10 mouse cellular contexts compared by ENCODE assay signal in genomic region chr9:91363814-91364126, GRCm38 (mm10). TPM values are rescaled to one million over a fixed set of nuclear protein-coding genes. Genes with fewer than 3 reads are reported as not detected.
DNase-seq lines count a peak whose midpoint lies in the region; ATAC-seq lines count a peak whose summit lies in the region.
"Had no signal": no experiment of that assay in that cellular context is flagged by ENCODE, and none has a peak within 500 bp of the region (broad histone marks: within the 10 kb centered on the region; RNA-seq: fewer than 3 reads in every experiment).

No protein-coding gene starts in this region.

- H3K27me3 ChIP-seq in heart, embryonic 12.5 days (replicated peaks): peaks cover 88% of the 10 kb centered on the region
- H3K27me3 ChIP-seq in heart, embryonic 11.5 days (ENCODE audit: control insufficient read depth, insufficient read depth, low read length): peaks cover 78% of the 10 kb centered on the region
- peaks cover 86% of the 10 kb centered on the region for H3K27me3 ChIP-seq in embryonic facial prominence, embryonic 15.5 days
- H3K27me3 ChIP-seq in hindbrain, embryonic 16.5 days (replicated peaks; ENCODE audit: control insufficient read depth, insufficient read depth, low read length): peaks cover 13% of the 10 kb centered on the region
- H3K27me3 ChIP-seq in neural tube, embryonic 12.5 days (replicated peaks): peaks cover 19% of the 10 kb centered on the region

- H3K36me3 ChIP-seq in heart, embryonic 12.5 days: no peaks in the 10 kb centered on the region
- no peaks in the 10 kb centered on the region for H3K36me3 ChIP-seq in heart, embryonic 11.5 days (ENCODE audit: control insufficient read depth, insufficient read depth, low read length)
- no peaks in the 10 kb centered on the region for H3K36me3 ChIP-seq in embryonic facial prominence, embryonic 15.5 days
- H3K36me3 ChIP-seq in hindbrain, embryonic 16.5 days (ENCODE audit: control insufficient read depth, insufficient read depth, low read length): no peaks in the 10 kb centered on the region
- H3K36me3 ChIP-seq in neural tube, embryonic 12.5 days: peaks cover 12% of the 10 kb centered on the region; the same call in 1 of the 2 replicates

- no peak for DNase-seq in lung, postnatal 14 days
- no peak for DNase-seq in retina, embryonic 14.5 days (ENCODE audit: low spot score)
- DNase-seq: lung, postnatal 36 days had no signal

- H3K9me3 ChIP-seq in heart, embryonic 12.5 days (replicated peaks): no peaks in the 10 kb centered on the region
- H3K9me3 ChIP-seq in heart, embryonic 11.5 days (replicated peaks; ENCODE audit: control insufficient read depth, low read length): no peaks in the 10 kb centered on the region
- no peaks in the 10 kb centered on the region for H3K9me3 ChIP-seq in embryonic facial prominence, embryonic 15.5 days (replicated peaks)
- H3K9me3 ChIP-seq in hindbrain, embryonic 16.5 days (ENCODE audit: control insufficient read depth, low read length): no peaks in the 10 kb centered on the region
- H3K9me3 ChIP-seq in neural tube, embryonic 12.5 days: no peaks in the 10 kb centered on the region

- ATAC-seq in heart, embryonic 12.5 days (ENCODE audit: insufficient number of reproducible peaks, low FRiP score): no peak
- ATAC-seq in heart, embryonic 11.5 days (replicated peaks; ENCODE audit: insufficient number of reproducible peaks, low FRiP score, low TSS enrichment): no peak
- no peak for ATAC-seq in embryonic facial prominence, embryonic 15.5 days (ENCODE audit: insufficient number of reproducible peaks, low FRiP score, low TSS enrichment, low read depth)
- ATAC-seq in hindbrain, embryonic 16.5 days: no peak
- ATAC-seq in neural tube, embryonic 12.5 days (ENCODE audit: low FRiP score, low read depth): no peak
- no peak for ATAC-seq in megakaryocyte progenitor cell, adult 5-6 weeks (replicated peaks; ENCODE audit: poor library complexity)

- peaks cover 23% of the 10 kb centered on the region for H3K4me1 ChIP-seq in heart, embryonic 12.5 days (replicated peaks)
- peaks cover 3% of the 10 kb centered on the region; the same call in 1 of the 2 replicates for H3K4me1 ChIP-seq in heart, embryonic 11.5 days (ENCODE audit: control insufficient read depth, insufficient read depth, low read length)
- H3K4me1 ChIP-seq in embryonic facial prominence, embryonic 15.5 days: peaks cover 26% of the 10 kb centered on the region
- H3K4me1 ChIP-seq in hindbrain, embryonic 16.5 days (ENCODE audit: control insufficient read depth, insufficient read depth, low read depth, low read length): no peaks in the 10 kb centered on the region
- H3K4me1 ChIP-seq in neural tube, embryonic 12.5 days: no peaks in the 10 kb centered on the region

- H3K9ac ChIP-seq in heart, embryonic 12.5 days: no peak overlapping the region
- no peak overlapping the region for H3K9ac ChIP-seq in heart, embryonic 11.5 days (ENCODE audit: low read depth, low read length)
- H3K9ac ChIP-seq in embryonic facial prominence, embryonic 15.5 days: no peak overlapping the region
- H3K9ac ChIP-seq in hindbrain, embryonic 16.5 days (ENCODE audit: low read depth, low read length): peak overlapping the region; percentile 80
- H3K9ac ChIP-seq in neural tube, embryonic 12.5 days: peak overlapping the region; percentile 98

- 3% methylated on average over 7 of the region's 7 CpGs for WGBS in heart, embryonic 12.5 days
- WGBS in heart, embryonic 11.5 days (ENCODE audit: insufficient replicate concordance): 0% methylated on average over 7 of the region's 7 CpGs
- WGBS in embryonic facial prominence, embryonic 15.5 days: 1% methylated on average over 7 of the region's 7 CpGs
- WGBS in hindbrain, embryonic 16.5 days: 5% methylated on average over 7 of the region's 7 CpGs
- 0% methylated on average over 7 of the region's 7 CpGs for WGBS in neural tube, embryonic 12.5 days

- no peak overlapping the region for H3K27ac ChIP-seq in heart, embryonic 12.5 days (ENCODE audit: poor library complexity, severe bottlenecking)
- no peak overlapping the region for H3K27ac ChIP-seq in heart, embryonic 11.5 days (ENCODE audit: low read depth, low read length)
- no peak overlapping the region for H3K27ac ChIP-seq in embryonic facial prominence, embryonic 15.5 days (replicated peaks)
- H3K27ac ChIP-seq in hindbrain, embryonic 16.5 days (ENCODE audit: low read depth, low read length): peak overlapping the region; percentile 94
- H3K27ac ChIP-seq in neural tube, embryonic 12.5 days: peak overlapping the region; percentile 98

- no peak overlapping the region for H3K4me3 ChIP-seq in heart, embryonic 12.5 days
- H3K4me3 ChIP-seq in heart, embryonic 11.5 days (ENCODE audit: low read depth, low read length): no peak overlapping the region
- peak overlapping the region; percentile 39 for H3K4me3 ChIP-seq in embryonic facial prominence, embryonic 15.5 days (replicated peaks)
- H3K4me3 ChIP-seq in hindbrain, embryonic 16.5 days (ENCODE audit: low read length): peak overlapping the region; percentile 62
- H3K4me3 ChIP-seq in neural tube, embryonic 12.5 days: peak overlapping the region; percentile 82

- peak overlapping the region; percentile 53; the same call in 1 of the 2 replicates for H3K4me2 ChIP-seq in heart, embryonic 12.5 days
- no peak overlapping the region for H3K4me2 ChIP-seq in heart, embryonic 11.5 days
- H3K4me2 ChIP-seq in embryonic facial prominence, embryonic 15.5 days (replicated peaks): no peak overlapping the region
- H3K4me2 ChIP-seq in hindbrain, embryonic 16.5 days (ENCODE audit: low read length): peak overlapping the region; percentile 49
- H3K4me2 ChIP-seq in neural tube, embryonic 12.5 days (replicated peaks): peak overlapping the region; percentile 60

RNA-seq across cellular contexts. Expression of gene Zic4, which starts 1.6 kb away (rescaled TPM):
- 0.27 TPM in 1 of 2 replicates, not detected in the other for polyA plus RNA-seq in heart, embryonic 12.5 days (2016; fragmentation: Nextera tagmentation; extraction: Ambion mirVana)
- 0.23 TPM in 1 of 2 replicates, not detected in the other for polyA plus RNA-seq in heart, embryonic 11.5 days (2014; fragmentation: Nextera tagmentation; extraction: Ambion mirVana)
- polyA plus RNA-seq in embryonic facial prominence, embryonic 15.5 days (2015; fragmentation: Nextera tagmentation; extraction: Ambion mirVana): 0.64 and 1.5 TPM in 2 replicates
- 62.4 and 67.4 TPM in 2 replicates for polyA plus RNA-seq in hindbrain, embryonic 16.5 days (2015; fragmentation: Nextera tagmentation; extraction: Ambion mirVana)
- polyA plus RNA-seq in neural tube, embryonic 12.5 days (2016; fragmentation: Nextera tagmentation; extraction: Ambion mirVana): 62.8 and 66.6 TPM in 2 replicates
- not detected in 2 replicates for total RNA-seq in megakaryocyte progenitor cell, adult 5-6 weeks (2015)
- total RNA-seq in megakaryocyte progenitor cell, adult 5-6 weeks (2017): not detected in 2 replicates
- polyA plus RNA-seq: gonadal fat pad, adult 2 months had no signal

RNA-seq across cellular contexts. Expression of gene Zic1, which starts 1.8 kb away (rescaled TPM):
- 0.08 TPM in 1 of 2 replicates, not detected in the other for polyA plus RNA-seq in heart, embryonic 12.5 days (2016; fragmentation: Nextera tagmentation; extraction: Ambion mirVana)
- 0.07 TPM in 1 of 2 replicates, not detected in the other for polyA plus RNA-seq in heart, embryonic 11.5 days (2014; fragmentation: Nextera tagmentation; extraction: Ambion mirVana)
- polyA plus RNA-seq in embryonic facial prominence, embryonic 15.5 days (2015; fragmentation: Nextera tagmentation; extraction: Ambion mirVana): 0.26 and 0.61 TPM in 2 replicates
- 11.4 and 14.6 TPM in 2 replicates for polyA plus RNA-seq in hindbrain, embryonic 16.5 days (2015; fragmentation: Nextera tagmentation; extraction: Ambion mirVana)
- polyA plus RNA-seq in neural tube, embryonic 12.5 days (2016; fragmentation: Nextera tagmentation; extraction: Ambion mirVana): 19.0 and 19.9 TPM in 2 replicates
- total RNA-seq in megakaryocyte progenitor cell, adult 5-6 weeks (2015): not detected in 2 replicates
- not detected in 2 replicates for total RNA-seq in megakaryocyte progenitor cell, adult 5-6 weeks (2017)
- polyA plus RNA-seq: gonadal fat pad, adult 2 months had no signal

Comparison
In these comparisons a context has a peak if more than half of its experiments do, and no peak if none do; other contexts are left out.
1. H3K4me2 ChIP-seq: peak in heart, embryonic 12.5 days (single experiment), hindbrain, embryonic 16.5 days (single experiment) and neural tube, embryonic 12.5 days (single experiment); none in heart, embryonic 11.5 days (single experiment) and embryonic facial prominence, embryonic 15.5 days (single experiment).
2. H3K27ac ChIP-seq: peak in hindbrain, embryonic 16.5 days (single experiment) and neural tube, embryonic 12.5 days (single experiment); none in heart, embryonic 12.5 days (single experiment), heart, embryonic 11.5 days (single experiment) and embryonic facial prominence, embryonic 15.5 days (single experiment).
3. H3K4me3 ChIP-seq: peak in embryonic facial prominence, embryonic 15.5 days (single experiment), hindbrain, embryonic 16.5 days (single experiment) and neural tube, embryonic 12.5 days (single experiment); none in heart, embryonic 12.5 days (single experiment) and heart, embryonic 11.5 days (single experiment).
4. H3K9ac ChIP-seq: peak in hindbrain, embryonic 16.5 days (single experiment) and neural tube, embryonic 12.5 days (single experiment); none in heart, embryonic 12.5 days (single experiment), heart, embryonic 11.5 days (single experiment) and embryonic facial prominence, embryonic 15.5 days (single experiment).
5. RNA of gene Zic4, which starts 1.6 kb away (polyA plus RNA-seq): 62.4 to 67.4 TPM in hindbrain, embryonic 16.5 days and 62.8 to 66.6 TPM in neural tube, embryonic 12.5 days; 0.64 to 1.5 TPM in embryonic facial prominence, embryonic 15.5 days, 0.27 TPM in heart, embryonic 12.5 days and 0.23 TPM in heart, embryonic 11.5 days; every median in the first group is over 10 times any median in the second.